25 mouse cellular contexts compared by ENCODE assay signal in the genomic region with DNA sequence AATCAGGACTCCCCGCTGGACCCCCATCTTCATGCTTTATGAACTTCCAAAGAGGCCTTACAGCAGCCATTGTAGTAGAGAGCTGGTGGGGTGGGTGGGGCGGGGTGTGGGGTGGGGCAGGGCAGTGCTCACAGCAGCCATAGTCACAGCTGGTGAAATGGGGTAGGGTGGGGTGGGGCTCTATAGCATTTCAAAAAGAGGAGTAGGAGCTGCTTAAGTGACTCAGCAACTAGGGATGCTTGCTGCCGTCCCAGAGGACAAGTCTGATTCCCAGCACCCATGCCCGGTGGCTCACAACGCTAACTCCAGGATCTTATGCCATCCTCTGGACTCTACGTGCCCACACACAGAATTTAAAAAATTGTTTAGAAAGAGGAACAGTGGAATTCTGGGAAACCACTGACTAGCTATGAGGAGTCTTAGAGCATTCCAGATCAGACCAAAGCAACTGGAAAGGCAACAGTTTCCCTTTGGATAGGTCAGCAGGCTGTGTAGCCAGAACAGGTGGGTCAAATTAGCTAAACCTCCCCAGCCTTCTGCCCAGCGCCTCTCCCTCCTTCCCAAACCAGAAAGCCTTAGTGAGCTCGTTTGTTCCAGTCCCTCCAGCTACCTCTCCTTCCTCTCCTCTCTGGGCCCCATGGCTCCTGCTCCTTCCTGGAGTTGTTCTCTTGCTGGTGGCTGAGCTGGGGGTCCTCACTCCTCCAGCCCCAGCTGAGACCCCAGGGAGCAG.
DNase-seq lines count a peak whose midpoint lies in the region; ATAC-seq and TF ChIP-seq lines count a peak whose summit lies in the region.
"Had no signal": no experiment of that assay in that cellular context is flagged by ENCODE, and none has a peak within 500 bp of the region (broad histone marks: within the 10 kb centered on the region; RNA-seq: fewer than 3 reads in every experiment).

No protein-coding gene starts in this region.

- WGBS in liver, embryonic 12.5 days (ENCODE audit: insufficient replicate concordance) = 57% methylated on average over 8 of the region's 8 CpGs
- WGBS in liver, embryonic 11.5 days = 73% methylated on average over 8 of the region's 8 CpGs
- 78% methylated on average over 8 of the region's 8 CpGs for WGBS in embryonic facial prominence, embryonic 10.5 days
- WGBS in liver, embryonic 14.5 days (ENCODE audit: insufficient replicate concordance) = 62% methylated on average over 8 of the region's 8 CpGs

- peaks cover 32% of the 10 kb centered on the region for H3K27me3 ChIP-seq in liver, embryonic 12.5 days (replicated peaks)
- peaks cover 9% of the 10 kb centered on the region; the same call in 1 of the 2 replicates for H3K27me3 ChIP-seq in liver, embryonic 11.5 days (replicated peaks; ENCODE audit: control insufficient read depth, insufficient read depth, low read length)
- peaks cover 28% of the 10 kb centered on the region for H3K27me3 ChIP-seq in embryonic facial prominence, embryonic 10.5 days (replicated peaks; ENCODE audit: low read depth, poor library complexity, severe bottlenecking)
- peaks cover 3% of the 10 kb centered on the region; the same call in 1 of the 2 replicates for H3K27me3 ChIP-seq in liver, embryonic 14.5 days (ENCODE audit: control insufficient read depth, insufficient read depth, low read length)
- H3K27me3 ChIP-seq: forebrain, embryonic 13.5 days; hindbrain, embryonic 15.5 days had no signal

- ATAC-seq in liver, embryonic 12.5 days = peak; percentile 54; the same call in 1 of the 2 replicates
- ATAC-seq in liver, embryonic 11.5 days (replicated peaks; ENCODE audit: low FRiP score) = no peak
- ATAC-seq in liver, embryonic 14.5 days (ENCODE audit: insufficient read depth) = peak; percentile 48; the same call in 1 of the 2 replicates
- ATAC-seq: forebrain, embryonic 13.5 days; inflammation-experienced regulatory T-cells, adult 6 months had no signal

- no peak for DNase-seq in liver, embryonic 11.5 days (ENCODE audit: low spot score)
- DNase-seq in ES-CJ7 (ENCODE audit: low read depth, low spot score) = peak; percentile 69
- no peak for DNase-seq in embryonic facial prominence, embryonic 10.5 days (ENCODE audit: low spot score)
- DNase-seq in liver, embryonic 14.5 days (ENCODE audit: low read depth in 3 of 3, low spot score in 3 of 3) = no peak
- DNase-seq in left cerebral cortex, adult 18-20 months (ENCODE audit: low spot score in 2 of 2) = no peak
- no peak for DNase-seq in T-cell, adult 2 months (ENCODE audit: low spot score)
- DNase-seq in adrenal gland, postnatal 10 days = no peak
- DNase-seq: adrenal gland, postnatal 25 days; cerebellum, adult 11-12 months; cerebellum, adult 9-11 months; gastrocnemius, postnatal 10 days; heart, postnatal 10 days; kidney, adult 18-20 months; kidney, postnatal 25 days; lung, postnatal 36 days; thymus, postnatal 14 days had no signal

- H3K4me2 ChIP-seq in liver, embryonic 12.5 days = no peak overlapping the region
- H3K4me2 ChIP-seq in liver, embryonic 11.5 days = no peak overlapping the region
- H3K4me2 ChIP-seq in liver, embryonic 14.5 days (ENCODE audit: low read depth) = no peak overlapping the region
- H3K4me2 ChIP-seq: forebrain, embryonic 13.5 days; heart, embryonic 13.5 days; hindbrain, embryonic 15.5 days; kidney, embryonic 15.5 days; lung, embryonic 15.5 days; midbrain, embryonic 12.5 days had no signal

- no peak overlapping the region for H3K9ac ChIP-seq in liver, embryonic 12.5 days
- no peak overlapping the region for H3K9ac ChIP-seq in liver, embryonic 11.5 days (ENCODE audit: low read depth, low read length)
- H3K9ac ChIP-seq in liver, embryonic 14.5 days (replicated peaks) = no peak overlapping the region
- H3K9ac ChIP-seq: forebrain, embryonic 13.5 days; heart, embryonic 13.5 days; hindbrain, embryonic 15.5 days; kidney, embryonic 15.5 days; lung, embryonic 15.5 days; midbrain, embryonic 12.5 days had no signal

- no peak overlapping the region for H3K4me3 ChIP-seq in liver, embryonic 12.5 days
- H3K4me3 ChIP-seq in liver, embryonic 11.5 days (ENCODE audit: low read depth, low read length) = no peak overlapping the region
- H3K4me3 ChIP-seq in embryonic facial prominence, embryonic 10.5 days = no peak overlapping the region
- no peak overlapping the region for H3K4me3 ChIP-seq in liver, embryonic 14.5 days (ENCODE audit: insufficient read depth in 1 of 2, low read depth in 2 of 2, low read length in 2 of 2)
- H3K4me3 ChIP-seq: forebrain, embryonic 13.5 days; heart, embryonic 13.5 days; hindbrain, embryonic 10.5 days; hindbrain, embryonic 15.5 days; kidney, embryonic 15.5 days; lung, embryonic 15.5 days; midbrain, embryonic 12.5 days had no signal

- no peak overlapping the region for H3K27ac ChIP-seq in liver, embryonic 12.5 days
- H3K27ac ChIP-seq in liver, embryonic 11.5 days (ENCODE audit: low read depth, low read length) = no peak overlapping the region
- H3K27ac ChIP-seq in embryonic facial prominence, embryonic 10.5 days (replicated peaks) = 0 out of 2 replicates have a peak overlapping the region, but pooled peaks have one; percentile 20
- no peak overlapping the region for H3K27ac ChIP-seq in liver, embryonic 14.5 days
- H3K27ac ChIP-seq: forebrain, embryonic 13.5 days; heart, embryonic 13.5 days; hindbrain, embryonic 15.5 days; kidney, embryonic 15.5 days; lung, embryonic 15.5 days; midbrain, embryonic 12.5 days had no signal

- TF ChIP-seq EP300 in liver, embryonic 14.5 days (IDR thresholded peaks at IDR 0.05; ENCODE audit: low read depth) = no peak

- no peak for TF ChIP-seq CTCF in liver, embryonic 14.5 days (IDR thresholded peaks at IDR 0.05; ENCODE audit: low read depth)

- H3K36me3 ChIP-seq in liver, embryonic 12.5 days = no peaks in the 10 kb centered on the region
- no peaks in the 10 kb centered on the region for H3K36me3 ChIP-seq in liver, embryonic 11.5 days (ENCODE audit: control insufficient read depth, insufficient read depth, low read length)
- H3K36me3 ChIP-seq in embryonic facial prominence, embryonic 10.5 days (replicated peaks) = no peaks in the 10 kb centered on the region
- H3K36me3 ChIP-seq in liver, embryonic 14.5 days (replicated peaks; ENCODE audit: control insufficient read depth, insufficient read depth, low read depth) = no peaks in the 10 kb centered on the region
- H3K36me3 ChIP-seq: heart, embryonic 13.5 days; hindbrain, embryonic 10.5 days; hindbrain, embryonic 15.5 days; kidney, embryonic 15.5 days; lung, embryonic 15.5 days; midbrain, embryonic 12.5 days had no signal

- H3K4me1 ChIP-seq in liver, embryonic 12.5 days = peaks cover 15% of the 10 kb centered on the region
- H3K4me1 ChIP-seq in liver, embryonic 11.5 days (replicated peaks; ENCODE audit: control insufficient read depth, insufficient read depth, low read length) = peaks cover 5% of the 10 kb centered on the region; the same call in 1 of the 2 replicates
- H3K4me1 ChIP-seq in embryonic facial prominence, embryonic 10.5 days = peaks cover 11% of the 10 kb centered on the region; the same call in 1 of the 2 replicates
- peaks cover 0 to 7% of the 10 kb centered on the region in 2 experiments; a peak in 1 of 4 replicates for H3K4me1 ChIP-seq in liver, embryonic 14.5 days (replicated peaks; ENCODE audit: control insufficient read depth in 2 of 2, insufficient read depth in 2 of 2, low read length in 1 of 2)
- H3K4me1 ChIP-seq: forebrain, embryonic 13.5 days; heart, embryonic 13.5 days; kidney, embryonic 15.5 days; lung, embryonic 15.5 days; midbrain, embryonic 12.5 days had no signal

- H3K9me3 ChIP-seq in liver, embryonic 12.5 days (replicated peaks) = peaks cover 6% of the 10 kb centered on the region; the same call in 1 of the 2 replicates
- H3K9me3 ChIP-seq in liver, embryonic 11.5 days (ENCODE audit: control insufficient read depth, low read length) = 0 out of 2 replicates have a peak, but pooled peaks cover 3% of the 10 kb centered on the region
- H3K9me3 ChIP-seq in embryonic facial prominence, embryonic 10.5 days = 0 out of 2 replicates have a peak, but pooled peaks cover 4% of the 10 kb centered on the region
- H3K9me3 ChIP-seq in liver, embryonic 14.5 days (ENCODE audit: control insufficient read depth, low read length) = no peaks in the 10 kb centered on the region
- H3K9me3 ChIP-seq: hindbrain, embryonic 10.5 days; hindbrain, embryonic 15.5 days; lung, embryonic 15.5 days; midbrain, embryonic 12.5 days had no signal
